Mouse (Mus musculus) adrenal gland, adult 8-10 months (tissue): ENCODE data around the gene Gm4353. TPM values are rescaled to one million over a fixed set of nuclear protein-coding genes. Genes with fewer than 3 reads are reported as not detected.
"Not testable (repeated sequence)": the region's sequence is repeated elsewhere in the genome, so short reads cannot be mapped to it uniquely, and the experiment has no call there.

Experiments
- DNase-seq: peaks from one replicate; pipeline ENCODE4 v3.0.0; 2022
- total RNA-seq, 4 experiments: library from RNA; stranded (reverse); gene quantifications; 2 replicates each; pipeline ENCODE4 v1.2.4; 2022

Gene Gm4353
- 1 to 10 TPM; 3.4 to 7.7 (median 5.0) TPM for total RNA-seq

- DNase-seq, result not testable (repeated sequence)
These were observed at the start of gene Gm4353 for GRCm38 (mm10) chr7:116084366-116084765. Gene Gm4353, minus strand, starts transcription at chr7:116084635.

- DNase-seq, result peak; percentile 60
These were observed 47.6 kb upstream of the Gm4353 start for GRCm38 (mm10) chr7:116132078-116132477.

GRCm38 (mm10) chr7:116131390-116131789 lies 47.0 kb upstream of the Gm4353 start:
- DNase-seq, result no peak

- no peak for DNase-seq
These were observed 44.9 kb upstream of the Gm4353 start for GRCm38 (mm10) chr7:116129374-116129773.

- DNase-seq, result no peak
These were observed 43.9 kb upstream of the Gm4353 start for GRCm38 (mm10) chr7:116128286-116128685.

GRCm38 (mm10) chr7:116127052-116127451 lies 42.6 kb upstream of the Gm4353 start:
- DNase-seq, result no peak

- no peak for DNase-seq
These were observed 41.2 kb upstream of the Gm4353 start for GRCm38 (mm10) chr7:116125671-116126070.

- no peak for DNase-seq
These were observed 39.6 kb upstream of the Gm4353 start for GRCm38 (mm10) chr7:116124057-116124456.

- DNase-seq, result no peak
These were observed 39.2 kb upstream of the Gm4353 start for GRCm38 (mm10) chr7:116123597-116123985.

- DNase-seq, result no peak
These were observed 38.7 kb upstream of the Gm4353 start for GRCm38 (mm10) chr7:116122981-116123596.

- DNase-seq, result no peak
These were observed 36.8 kb upstream of the Gm4353 start for GRCm38 (mm10) chr7:116121202-116121601.

- DNase-seq, result no peak
These were observed 36.3 kb upstream of the Gm4353 start for GRCm38 (mm10) chr7:116120737-116121136.

GRCm38 (mm10) chr7:116119306-116119857 lies 34.9 kb upstream of the Gm4353 start:
- DNase-seq, result no peak

GRCm38 (mm10) chr7:116115991-116116390 lies 31.6 kb upstream of the Gm4353 start:
- peak; percentile 78 for DNase-seq

- DNase-seq, result no peak
These were observed 30.9 kb upstream of the Gm4353 start for GRCm38 (mm10) chr7:116115216-116115930.

GRCm38 (mm10) chr7:116111546-116111945 lies 27.1 kb upstream of the Gm4353 start:
- no peak for DNase-seq

- no peak for DNase-seq
These were observed 26.2 kb upstream of the Gm4353 start for GRCm38 (mm10) chr7:116110661-116111060.

- DNase-seq, result no peak
These were observed 18.7 kb upstream of the Gm4353 start for GRCm38 (mm10) chr7:116103091-116103490.

GRCm38 (mm10) chr7:116099952-116100528 lies 15.6 kb upstream of the Gm4353 start:
- peak; percentile 62 for DNase-seq

- DNase-seq, result no peak
These were observed 9.0 kb upstream of the Gm4353 start for GRCm38 (mm10) chr7:116093466-116093850.

- DNase-seq, result peak; percentile 94
These were observed 8.5 kb upstream of the Gm4353 start for GRCm38 (mm10) chr7:116092710-116093465.

GRCm38 (mm10) chr7:116060739-116061138 lies 23.7 kb downstream of the Gm4353 start:
- no peak for DNase-seq
